Mouse (Mus musculus): ENCODE data around the gene Lrwd1.
"Not testable (repeated sequence)": the region's sequence is repeated elsewhere in the genome, so short reads cannot be mapped to it uniquely, and the experiment has no call there.

Gene Lrwd1

DNA sequence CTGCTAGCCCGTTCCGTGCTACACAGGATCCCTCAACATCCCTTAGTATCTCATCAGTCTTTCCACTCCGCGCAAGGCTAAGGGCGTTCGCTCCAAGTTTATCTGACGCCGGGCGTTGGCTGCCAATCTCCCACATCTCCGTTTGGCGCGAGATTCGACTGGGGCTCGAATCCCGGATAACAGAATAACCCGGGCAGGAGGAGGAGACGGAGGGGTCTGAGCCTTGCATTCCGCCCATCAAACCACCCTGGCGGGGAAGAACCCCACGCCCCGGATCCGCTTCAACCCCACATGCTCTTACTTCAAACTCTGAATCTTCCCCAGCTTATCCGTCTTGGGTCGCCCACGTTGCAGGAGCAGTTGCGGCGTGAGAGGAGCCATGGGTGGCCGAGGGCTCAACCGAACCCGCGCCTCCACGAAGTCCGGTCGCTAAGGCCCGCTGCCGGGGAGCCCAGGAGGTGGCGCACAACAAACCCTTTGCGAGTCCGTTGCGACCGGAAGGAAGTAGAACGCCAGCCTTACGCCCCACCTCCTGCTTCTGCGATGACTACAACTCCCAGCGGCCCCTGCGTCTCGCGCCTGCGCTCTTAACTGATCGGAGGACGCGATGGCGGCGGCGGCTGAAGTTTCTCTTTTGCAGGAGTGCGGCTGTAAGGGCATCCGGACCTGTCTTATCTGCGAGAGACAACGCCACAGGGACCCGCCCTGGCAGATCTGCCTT lies at the start of gene Lrwd1, which contains the start of gene Alkbh4:
Gene Lrwd1, minus strand, starts transcription at position 504 of the 721 bp plus-strand sequence.
Gene Alkbh4, plus strand, starts transcription at position 576 of the 721 bp plus-strand sequence.
- DNase-seq (ENCODE audit: inconsistent age in 2 of 2, low spot score in 1 of 2): peak; percentile 96 to 98

DNA sequence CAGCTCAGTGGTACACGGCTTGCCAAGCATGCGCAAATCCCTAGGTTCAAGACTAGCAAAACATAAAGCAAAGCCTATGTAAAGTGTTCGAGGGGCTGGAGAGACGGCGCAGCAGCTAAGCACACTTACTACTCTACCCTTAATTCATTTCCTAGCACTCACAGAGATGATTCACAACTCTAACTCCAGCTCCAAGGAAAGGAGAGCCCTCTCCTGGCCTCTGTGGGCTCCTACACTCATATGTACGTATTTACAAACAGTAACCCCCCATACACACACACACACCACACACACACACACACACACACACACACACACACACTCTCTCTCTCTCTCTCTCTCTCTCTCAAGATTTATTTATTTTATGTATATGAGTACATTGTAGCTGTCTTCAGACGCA lies 47.9 kb upstream of the Lrwd1 start:
- no peak for DNase-seq (ENCODE audit: inconsistent age in 2 of 2, low spot score in 1 of 2)

DNA sequence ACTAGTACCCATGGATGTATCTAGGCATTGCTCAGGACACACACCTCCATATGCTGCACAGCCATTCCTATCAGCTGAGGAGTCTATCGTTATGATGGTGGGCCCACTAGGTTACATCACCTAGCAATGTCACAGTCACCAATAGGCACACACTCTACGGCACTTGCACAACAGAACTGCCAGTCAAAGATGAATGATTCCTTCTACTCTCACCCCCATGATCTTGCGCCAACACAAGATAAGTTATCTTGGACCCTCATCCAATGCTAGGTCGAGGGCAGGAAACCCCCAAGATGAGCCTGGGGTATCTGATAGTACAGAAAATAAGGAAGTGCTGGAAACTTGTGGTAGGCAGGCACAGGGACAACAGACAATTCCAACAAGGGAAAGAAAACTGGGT lies 47.0 kb upstream of the Lrwd1 start:
- no peak for DNase-seq (ENCODE audit: inconsistent age in 2 of 2, low spot score in 1 of 2)

DNA sequence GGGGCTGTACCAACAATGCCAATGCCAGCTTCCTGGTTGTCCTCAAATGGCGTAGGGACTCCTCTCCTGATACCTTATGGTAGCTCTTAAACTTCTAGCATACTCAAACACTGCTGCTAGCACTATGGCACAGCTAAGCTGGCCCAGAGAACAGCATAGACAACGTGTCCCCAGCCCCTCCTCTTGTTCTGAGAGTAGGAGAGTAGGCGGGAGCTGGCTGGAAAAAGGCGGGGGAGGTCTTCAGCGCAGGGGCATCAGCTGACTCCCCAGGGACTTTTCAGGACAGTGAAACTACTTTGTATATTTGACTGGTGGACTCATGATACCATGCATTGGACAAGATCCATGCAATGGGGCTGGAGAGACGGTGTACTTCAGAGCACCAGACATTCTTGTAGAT lies 46.2 kb upstream of the Lrwd1 start:
- DNase-seq (ENCODE audit: inconsistent age in 2 of 2, low spot score in 1 of 2): no peak

DNA sequence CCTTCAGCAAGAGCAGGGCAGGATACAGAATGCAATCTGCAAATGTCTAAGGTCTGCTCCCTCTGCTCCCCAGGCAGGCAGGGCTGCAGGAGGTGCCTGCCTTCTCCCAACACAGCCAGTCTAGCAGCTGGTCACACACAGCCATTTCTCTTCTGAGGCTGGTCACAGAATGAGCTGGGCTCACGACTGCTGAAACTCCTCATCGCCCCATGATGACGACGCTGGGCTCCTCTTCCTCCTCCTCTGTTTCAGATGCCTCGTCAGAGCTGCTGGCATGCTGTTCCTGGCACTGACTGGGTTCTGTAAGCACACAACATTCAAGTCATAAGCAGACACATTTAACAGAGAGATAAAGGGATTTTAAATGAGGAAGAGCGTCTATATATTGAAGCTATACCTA lies 45.3 kb upstream of the Lrwd1 start:
- no peak for DNase-seq (ENCODE audit: inconsistent age in 2 of 2, low spot score in 1 of 2)

DNA sequence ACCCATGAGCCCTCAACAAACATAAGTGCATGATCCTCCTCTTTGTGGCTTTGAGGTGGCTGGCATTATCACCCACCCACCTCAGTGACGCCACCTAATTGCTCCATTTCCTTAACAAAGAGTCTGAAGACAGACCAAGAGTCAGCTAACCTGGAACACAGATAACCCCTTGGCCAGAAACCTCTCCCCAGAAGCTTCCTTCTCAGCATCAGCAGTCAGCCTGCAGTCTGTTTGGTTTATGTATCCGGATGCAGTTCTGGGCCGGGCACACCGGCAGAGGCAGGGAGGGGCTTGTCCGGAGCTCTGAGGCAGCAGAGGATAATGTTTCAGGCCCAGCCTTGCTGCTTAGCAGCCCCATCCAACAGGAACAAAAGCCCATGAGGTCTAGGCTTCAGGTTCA lies 43.7 kb upstream of the Lrwd1 start:
- no peak for DNase-seq (ENCODE audit: inconsistent age in 2 of 2, low spot score in 1 of 2)

DNA sequence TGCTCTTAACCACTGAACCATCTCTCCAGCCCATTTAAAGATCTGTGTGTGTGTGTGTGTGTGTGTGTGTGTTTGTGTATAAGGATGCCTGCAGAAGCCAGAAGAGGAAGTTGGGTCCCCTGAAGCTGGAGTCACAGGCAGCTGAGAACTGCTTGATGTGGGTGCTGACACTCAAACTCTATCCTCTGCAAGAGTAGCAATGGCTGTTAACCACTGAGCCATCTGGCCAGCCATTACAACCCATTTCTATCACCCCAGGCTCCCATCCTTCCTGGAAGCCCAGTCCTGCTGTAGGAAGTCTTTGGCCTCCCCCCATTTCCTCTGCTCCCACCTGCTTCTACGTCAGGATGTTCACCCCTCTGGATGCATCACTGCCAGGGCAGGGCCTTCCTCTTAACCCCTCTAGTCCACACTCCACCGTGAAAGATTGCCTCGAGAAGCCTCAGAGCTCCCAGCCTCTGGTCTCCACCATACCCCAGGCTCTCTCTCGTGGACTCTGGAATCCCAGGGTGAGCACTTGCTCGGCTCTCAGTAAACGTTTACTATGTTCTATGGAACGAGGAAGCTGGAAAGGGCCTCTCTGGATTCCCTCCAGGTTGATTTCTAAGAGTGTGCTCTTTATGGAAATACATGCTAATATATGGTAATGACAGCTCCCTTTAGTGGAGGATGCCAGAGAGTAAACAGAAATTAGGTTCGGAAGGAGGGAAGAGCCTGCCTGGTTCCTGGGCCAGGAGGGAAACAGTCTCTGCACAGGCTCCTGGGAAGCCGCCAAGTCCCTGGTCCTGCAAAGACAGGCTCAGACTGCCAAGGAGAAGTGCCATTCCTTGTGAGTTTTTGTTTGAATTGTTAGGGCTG lies 38.0 kb upstream of the Lrwd1 start:
- DNase-seq (ENCODE audit: inconsistent age in 2 of 2, low spot score in 1 of 2): no peak

DNA sequence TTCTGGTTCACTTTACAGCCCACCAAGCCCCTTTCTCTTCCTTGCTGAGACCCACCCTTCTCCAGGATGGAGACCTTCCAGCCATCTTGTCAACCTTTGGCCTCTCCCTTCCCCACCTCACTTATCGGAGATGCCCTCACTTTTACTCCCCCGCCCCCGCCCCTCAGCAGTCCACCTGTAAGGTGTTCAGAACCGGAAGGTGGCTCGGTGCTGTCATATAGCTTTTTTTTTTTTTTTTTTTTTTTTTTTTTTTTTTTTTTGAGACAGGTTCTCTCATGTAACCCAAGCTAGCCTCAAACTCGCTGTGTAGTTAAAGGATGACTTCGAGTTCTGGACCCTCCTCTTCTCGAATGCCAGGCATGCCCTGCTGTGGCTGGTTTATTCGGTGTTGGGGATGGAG lies 37.1 kb upstream of the Lrwd1 start:
- DNase-seq (ENCODE audit: inconsistent age in 2 of 2, low spot score in 1 of 2): no peak

DNA sequence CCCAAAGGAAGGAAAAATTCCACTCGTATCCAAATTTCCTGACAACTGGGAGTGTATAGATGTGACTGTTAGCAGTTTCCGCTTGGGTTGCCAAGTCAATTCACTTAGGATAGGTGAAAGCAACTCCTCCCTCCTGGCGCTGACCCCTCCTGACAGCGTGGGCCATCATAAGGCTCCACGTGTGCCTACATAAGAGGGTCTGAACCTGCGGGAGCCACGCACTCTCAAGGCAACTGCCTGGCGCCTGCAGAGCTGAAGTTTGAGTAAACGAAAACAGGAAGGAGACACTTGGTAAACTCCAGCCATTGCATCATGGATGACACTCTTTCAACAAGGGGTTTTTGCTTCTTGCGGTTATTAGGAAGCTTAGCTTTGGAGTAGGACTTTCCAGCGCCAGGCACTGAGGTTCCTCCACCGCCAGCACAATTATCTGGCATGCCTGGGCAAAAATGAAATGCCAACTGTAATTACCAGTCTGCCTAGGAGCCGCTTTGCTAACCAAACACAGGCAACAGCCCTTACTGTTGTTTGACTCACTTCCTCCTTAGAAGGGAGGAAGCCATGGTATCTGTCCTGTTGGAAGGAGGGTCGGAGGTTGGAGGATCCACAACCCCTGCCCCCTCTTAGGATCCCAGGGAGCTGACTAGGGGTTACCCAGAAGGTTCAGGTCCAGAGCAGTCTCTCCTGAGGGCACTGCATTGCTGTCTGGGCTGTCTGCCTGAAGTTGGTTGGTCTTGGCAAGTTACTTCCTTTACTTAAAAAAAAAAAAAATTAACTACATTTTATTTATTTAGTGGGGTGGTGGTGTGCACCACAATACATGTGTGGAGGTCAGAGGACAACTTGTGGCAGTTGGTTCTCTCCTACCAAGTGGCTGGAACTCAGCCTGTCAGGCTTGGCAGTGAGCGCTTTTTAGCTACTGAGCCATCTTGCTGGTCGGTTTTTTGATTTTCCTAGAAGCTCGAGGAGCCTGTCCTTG lies 35.8 kb upstream of the Lrwd1 start:
- DNase-seq (ENCODE audit: inconsistent age in 2 of 2, low spot score in 1 of 2): peak in 1 of 2 experiments; percentile 38

DNA sequence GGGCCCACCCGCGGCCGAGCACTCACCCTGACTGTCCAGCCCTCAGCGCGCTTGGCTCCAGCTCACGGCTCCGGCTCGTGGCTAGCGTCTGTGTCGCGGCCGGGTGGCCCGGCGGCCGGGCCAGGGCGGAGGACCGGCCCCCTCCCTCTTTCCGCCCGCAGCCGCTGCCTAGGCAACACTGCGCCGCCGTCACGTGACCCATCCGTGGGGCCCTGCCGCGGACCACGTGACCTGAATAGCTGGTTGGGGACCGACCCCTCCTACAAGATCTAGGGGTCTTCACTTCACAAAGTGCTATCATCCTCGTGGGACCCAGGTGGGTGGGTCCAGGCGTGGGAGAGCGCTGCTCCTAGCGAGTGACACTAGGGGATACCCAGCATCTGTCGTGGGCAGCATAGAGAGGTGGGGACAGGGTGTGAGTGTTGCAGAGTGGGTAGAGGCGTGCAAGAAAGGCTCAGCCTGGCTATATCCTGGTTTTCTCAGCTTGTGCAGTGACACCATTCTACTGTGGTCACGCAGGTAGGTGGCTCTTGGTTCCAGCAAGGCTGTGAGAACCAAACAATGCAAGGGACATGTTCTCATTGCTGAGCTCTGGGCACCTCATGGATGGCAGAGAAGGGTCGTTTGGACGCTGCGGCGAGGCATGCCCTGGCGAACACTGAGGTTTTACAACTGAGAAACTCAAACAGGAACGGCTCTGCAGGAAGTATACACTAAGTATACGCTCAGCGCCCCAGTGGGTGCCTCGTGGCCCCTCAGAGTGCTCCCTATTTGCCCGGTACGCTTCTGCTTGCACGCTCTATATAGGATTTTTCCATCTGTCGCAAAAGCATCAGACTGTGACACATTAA lies 34.9 kb upstream of the Lrwd1 start, which contains the start of gene Orai2:
Gene Orai2, minus strand, starts transcription at position 202 of the 851 bp plus-strand sequence.
- DNase-seq (ENCODE audit: inconsistent age in 2 of 2, low spot score in 1 of 2): peak; percentile 74 to 89

DNA sequence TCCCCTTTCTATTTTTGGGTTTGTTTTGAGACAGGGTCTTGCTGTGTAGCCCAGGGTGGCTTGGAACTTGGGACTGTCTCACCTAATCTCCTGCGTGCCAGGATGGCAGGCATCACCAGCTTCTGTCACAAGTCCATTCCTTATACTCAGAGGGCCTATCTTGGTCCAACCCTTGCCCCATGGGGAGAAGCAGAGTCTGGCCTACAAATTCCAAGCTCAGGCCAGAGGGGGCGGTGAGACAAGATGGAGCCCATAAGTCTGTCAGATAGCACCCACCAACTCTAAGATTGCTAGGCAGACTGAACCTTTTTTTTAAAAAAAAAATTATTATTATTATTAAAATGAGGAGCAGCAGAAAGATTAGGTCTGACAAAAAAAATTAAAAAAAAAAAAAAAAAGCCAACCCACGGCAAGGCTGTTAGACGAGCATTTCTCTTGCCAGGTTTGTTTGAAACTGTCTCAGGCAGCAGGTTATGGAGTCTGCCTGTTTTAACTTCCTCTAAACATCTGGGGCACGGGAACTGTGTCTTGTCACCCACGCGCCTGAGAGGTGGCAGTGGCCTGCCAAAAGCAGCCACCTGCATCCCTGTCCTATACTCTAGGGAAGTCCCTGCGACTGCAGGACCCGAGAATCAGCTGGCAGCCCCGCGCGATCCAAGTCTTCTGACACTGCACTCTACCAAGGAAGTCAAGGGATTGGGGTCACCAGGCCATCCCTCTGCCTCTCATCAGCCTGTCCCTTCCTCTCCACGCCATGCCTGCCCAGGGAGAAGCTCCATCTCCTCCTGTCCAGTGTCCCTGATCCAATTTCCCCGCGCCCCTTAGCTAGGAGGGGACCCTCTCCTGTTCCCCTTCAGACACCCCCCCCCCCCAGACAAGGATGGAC lies 34.0 kb upstream of the Lrwd1 start:
- peak; percentile 21 to 65 for DNase-seq (ENCODE audit: inconsistent age in 2 of 2, low spot score in 1 of 2)

DNA sequence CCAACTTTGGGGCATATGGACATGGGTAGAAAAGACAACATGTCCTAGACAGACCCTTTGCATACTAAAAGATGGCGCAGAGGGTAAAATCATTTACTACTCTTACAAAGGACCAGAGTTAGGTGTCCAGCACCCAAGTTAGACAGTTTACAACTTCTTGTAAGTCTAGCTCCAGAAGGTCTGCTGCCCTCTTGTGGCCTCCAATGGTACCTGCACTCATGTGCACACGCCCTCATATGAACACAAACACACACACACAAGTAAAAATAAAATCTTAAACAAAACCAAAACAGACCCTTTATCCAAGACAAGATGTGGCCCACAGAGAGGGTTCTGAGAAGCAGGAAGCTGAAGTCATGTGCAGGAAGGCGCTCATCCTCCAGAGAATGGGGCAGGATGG lies 32.2 kb upstream of the Lrwd1 start:
- DNase-seq (ENCODE audit: inconsistent age in 2 of 2, low spot score in 1 of 2): no peak

DNA sequence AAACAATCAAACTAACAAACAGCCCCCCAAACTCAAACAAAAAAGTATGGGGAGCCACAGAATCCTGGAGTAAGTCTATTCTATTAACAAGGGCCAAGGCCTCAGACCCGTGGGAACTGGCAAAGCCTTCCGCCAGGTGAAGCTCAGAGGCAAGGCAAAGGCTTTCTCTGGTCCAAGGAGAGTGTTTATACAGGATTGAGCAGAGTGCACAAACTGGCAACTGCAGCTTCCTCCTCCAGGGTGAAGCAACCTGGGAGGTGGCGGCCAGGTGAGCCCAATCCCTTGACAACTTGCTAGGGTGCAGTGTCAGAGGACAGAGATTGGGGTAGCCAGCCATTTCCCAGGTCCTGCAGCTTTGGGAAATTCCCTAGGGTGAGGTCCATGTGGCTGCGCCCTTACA lies 31.4 kb upstream of the Lrwd1 start:
- no peak for DNase-seq (ENCODE audit: inconsistent age in 2 of 2, low spot score in 1 of 2)

DNA sequence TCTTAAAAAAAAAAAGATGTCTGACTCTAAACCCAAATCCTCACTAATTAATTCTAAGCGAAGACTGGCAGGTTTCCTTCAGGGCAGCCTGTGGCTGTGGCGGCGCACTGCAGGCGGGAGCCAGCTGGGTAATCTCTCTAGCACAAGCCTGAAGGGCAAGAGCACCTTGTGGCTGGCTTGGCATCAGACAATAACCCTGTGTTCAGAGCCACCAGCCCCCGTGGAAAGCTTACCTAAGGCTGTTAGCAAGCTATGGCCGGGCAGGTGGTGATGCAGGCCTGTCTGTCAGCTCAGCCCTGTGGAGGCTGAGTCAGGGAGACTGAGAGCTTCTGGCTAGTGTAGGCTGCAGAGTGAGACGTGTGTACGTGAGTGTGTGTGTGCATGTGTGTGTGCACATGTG lies 29.4 kb upstream of the Lrwd1 start:
- DNase-seq (ENCODE audit: inconsistent age in 2 of 2, low spot score in 1 of 2): no peak

DNA sequence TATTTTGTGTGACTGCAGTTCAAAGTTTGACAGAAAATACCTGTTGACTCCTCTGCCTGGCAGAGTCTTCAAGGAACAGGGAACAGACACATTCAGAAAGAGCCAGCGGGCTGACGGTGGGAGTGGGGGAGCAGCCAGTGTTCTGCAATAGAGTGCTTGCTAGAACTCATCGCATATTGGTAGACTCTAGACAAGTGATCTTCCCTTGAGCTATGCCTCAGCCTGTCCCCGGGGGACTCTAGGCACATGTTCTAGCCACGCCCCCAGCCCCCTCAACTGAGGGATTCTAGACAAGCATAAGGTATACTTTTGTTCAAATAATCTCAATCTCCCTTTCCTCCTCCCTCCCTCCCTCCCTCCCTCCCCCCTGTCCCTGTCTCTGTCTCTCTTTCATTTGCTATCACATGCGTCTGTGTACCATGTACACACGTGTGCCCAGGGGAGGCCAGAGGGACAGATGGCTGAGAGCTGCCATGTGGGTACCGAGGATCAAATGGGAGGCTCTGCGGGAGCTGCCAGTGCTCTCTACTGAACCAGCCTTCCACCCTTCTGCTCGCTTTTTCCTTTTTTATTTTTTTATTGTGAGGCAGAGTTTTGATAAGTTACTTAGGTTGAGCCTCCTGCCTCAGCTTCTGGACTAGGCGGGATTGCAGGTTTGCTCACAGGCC lies 28.1 kb upstream of the Lrwd1 start:
- no peak for DNase-seq (ENCODE audit: inconsistent age in 2 of 2, low spot score in 1 of 2)

DNA sequence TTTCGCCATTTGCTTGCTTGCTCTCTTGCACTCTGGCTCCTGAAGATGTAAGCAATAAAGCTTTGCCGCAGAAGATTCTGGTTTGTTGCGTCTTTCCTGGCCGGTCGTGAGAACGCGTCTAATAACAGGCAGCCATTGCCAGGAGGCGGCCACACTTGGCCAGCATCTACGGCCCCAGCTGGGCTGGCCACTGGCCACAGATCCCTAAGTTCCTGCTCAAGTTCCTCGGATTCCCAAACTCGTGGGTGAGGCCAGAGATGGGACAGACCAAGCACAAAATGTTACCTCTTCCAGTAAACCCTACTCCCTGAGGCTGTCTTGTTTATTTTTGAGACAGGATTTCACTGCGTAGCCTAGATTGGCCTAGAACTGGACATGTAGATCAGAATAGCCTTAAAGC lies 24.2 kb upstream of the Lrwd1 start:
- not testable (repeated sequence) for DNase-seq (ENCODE audit: inconsistent age in 2 of 2, low spot score in 1 of 2)

DNA sequence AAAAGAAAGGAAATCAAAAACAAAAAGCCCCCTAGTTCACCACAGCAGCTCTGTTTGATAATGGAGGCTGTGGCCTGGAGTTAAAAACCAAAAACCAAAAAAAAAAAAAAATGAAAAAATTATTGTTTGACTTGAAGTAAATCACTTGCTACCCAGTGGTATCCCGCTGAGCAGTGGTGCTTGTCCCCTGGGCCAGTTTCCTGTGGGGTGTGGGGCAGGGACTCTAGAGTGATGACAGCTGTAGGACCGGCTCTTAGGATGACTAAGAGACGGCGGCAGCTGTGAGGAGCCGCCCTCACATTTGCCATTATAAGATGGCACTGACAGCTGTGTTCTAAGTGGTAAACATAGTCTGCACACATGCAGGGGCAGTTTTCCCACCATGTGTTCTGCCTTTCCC lies 19.5 kb upstream of the Lrwd1 start:
- no peak for DNase-seq (ENCODE audit: inconsistent age in 2 of 2, low spot score in 1 of 2)

DNA sequence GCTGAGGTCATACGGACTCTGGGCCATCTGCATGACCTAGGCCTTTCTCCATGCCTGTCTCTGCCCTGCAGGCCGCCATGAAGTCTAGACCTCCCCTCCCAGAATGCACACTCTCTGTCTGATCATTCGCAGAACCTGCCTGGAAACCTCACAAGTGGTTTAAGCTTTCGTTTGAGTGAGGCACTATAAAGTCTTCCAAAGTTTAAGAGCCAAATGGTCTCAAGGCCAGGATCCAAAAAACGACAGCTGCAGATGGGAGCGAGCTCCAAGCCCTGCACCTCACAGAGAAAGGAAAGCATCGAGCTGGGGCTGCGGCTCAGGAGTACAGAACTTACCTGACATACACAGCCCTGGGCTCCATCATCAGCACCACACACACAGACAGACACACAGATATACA lies 16.5 kb upstream of the Lrwd1 start:
- peak in 1 of 2 experiments; percentile 15 for DNase-seq (ENCODE audit: inconsistent age in 2 of 2, low spot score in 1 of 2)
